Mouse (Mus musculus) liver, embryonic 16.5 days (tissue): ENCODE measurements around the gene Bend5. TPM values are rescaled to one million over a fixed set of nuclear protein-coding genes. Genes with fewer than 3 reads are reported as not detected.

Source experiments
- ATAC-seq: fragments of 200-750 bp; cut with Nextera tagmentation; 2 replicates; pipeline ENCODE4 v1.8.0; 2017; ENCODE audit warnings: low read depth, mild to moderate bottlenecking, moderate number of reproducible peaks, moderate library complexity
- H3K27ac ChIP-seq: fragments of 300-500 bp; sonication (generic); 2 replicates; pipeline ENCODE4 v1.5.1; 2014; ENCODE audit warnings: mild to moderate bottlenecking, low read length
- H3K27me3 ChIP-seq: fragments of 300-500 bp; sonication (generic); 2 replicates; pipeline ENCODE4 v1.6.1; 2014; ENCODE audit warnings: low read depth, low read length, mixed read lengths; ENCODE audit not compliant: control insufficient read depth, insufficient read depth
- H3K36me3 ChIP-seq: fragments of 300-500 bp; sonication (generic); 2 replicates; pipeline ENCODE4 v1.6.1; 2014; ENCODE audit warnings: mild to moderate bottlenecking; ENCODE audit not compliant: control insufficient read depth, insufficient read depth
- H3K4me1 ChIP-seq: fragments of 300-500 bp; sonication (generic); 2 replicates; pipeline ENCODE4 v1.6.1; 2014; ENCODE audit warnings: low read depth, low read length, mixed read lengths; ENCODE audit not compliant: control insufficient read depth
- H3K4me2 ChIP-seq: fragments of 300-500 bp; sonication (generic); 2 replicates; pipeline ENCODE4 v1.6.1; 2014; ENCODE audit warnings: low read depth, low read length, mixed read lengths
- H3K4me3 ChIP-seq: fragments of 300-500 bp; sonication (generic); 2 replicates; pipeline ENCODE4 v1.5.1; 2014; ENCODE audit warnings: low read depth, mild to moderate bottlenecking, low read length
- H3K9ac ChIP-seq: fragments of 300-500 bp; sonication (generic); 2 replicates; pipeline ENCODE4 v1.6.1; 2014; ENCODE audit warnings: low read depth, low read length
- H3K9me3 ChIP-seq: fragments of 300-500 bp; sonication (generic); replicated peaks from 2 replicates; pipeline ENCODE4 v1.6.1; 2016; ENCODE audit warnings: low read length; ENCODE audit not compliant: control insufficient read depth
- WGBS: fragments of 180-500 bp; shearing (Covaris S2); extraction: QIAGEN DNeasy Blood & Tissue Kit; methylation state at CpG from one replicate; pipeline ENCODE4 v1.1.7; 2014; ENCODE audit not compliant: insufficient replicate concordance; 5-methylcytosine and 5-hydroxymethylcytosine counted together
- polyA plus RNA-seq: library from polyadenylated mRNA; unstranded; fragments of >200 nt; fragmentation: Nextera tagmentation; extraction: Ambion mirVana; gene quantifications from 2 replicates; pipeline ENCODE4 v1.2.1, GENCODE M21; 2015

Bend5 gene
- polyA plus RNA-seq, 1 experiment from 2014 or later: 0.86 TPM

- no peak for ATAC-seq
- Histone ChIP-seq H3K27me3 (no peaks in the 10 kb centered on the region), H3K36me3 (no peaks in the 10 kb centered on the region), H3K9ac (no peak overlapping the region), H3K4me3 (no peak overlapping the region), H3K4me1 (no peaks in the 10 kb centered on the region), H3K9me3 (no peaks in the 10 kb centered on the region), H3K4me2 (no peak overlapping the region), H3K27ac (no peak overlapping the region)
- WGBS: 52% methylated on average over 1 of the region's 1 CpGs
Measured at GRCm38 (mm10) chr4:111444616-111445160, 29.9 kb downstream of the Bend5 start.

- Histone ChIP-seq H3K27ac (no peak overlapping the region), H3K9ac (no peak overlapping the region), H3K4me3 (no peak overlapping the region), H3K27me3 (no peaks in the 10 kb centered on the region), H3K4me2 (no peak overlapping the region), H3K36me3 (no peaks in the 10 kb centered on the region), H3K9me3 (no peaks in the 10 kb centered on the region), H3K4me1 (no peaks in the 10 kb centered on the region)
- no peak for ATAC-seq
- WGBS: 66% methylated on average over 3 of the region's 3 CpGs
Measured at GRCm38 (mm10) chr4:111447918-111448317, 33.1 kb downstream of the Bend5 start.

GRCm38 (mm10) chr4:111448586-111448985, 33.8 kb downstream of the Bend5 start:
- Histone ChIP-seq H3K9ac (no peak overlapping the region), H3K4me3 (no peak overlapping the region), H3K27me3 (no peaks in the 10 kb centered on the region), H3K36me3 (no peaks in the 10 kb centered on the region), H3K27ac (no peak overlapping the region), H3K9me3 (no peaks in the 10 kb centered on the region), H3K4me1 (no peaks in the 10 kb centered on the region), H3K4me2 (no peak overlapping the region)
- 77% methylated on average over 4 of the region's 4 CpGs for WGBS
- no peak for ATAC-seq

- Histone ChIP-seq H3K9me3 (no peaks in the 10 kb centered on the region), H3K36me3 (no peaks in the 10 kb centered on the region), H3K27ac (no peak overlapping the region), H3K27me3 (no peaks in the 10 kb centered on the region), H3K4me3 (no peak overlapping the region), H3K9ac (no peak overlapping the region), H3K4me2 (no peak overlapping the region), H3K4me1 (no peaks in the 10 kb centered on the region)
- 42% methylated on average over 7 of the region's 7 CpGs for WGBS
- no peak for ATAC-seq
Measured at GRCm38 (mm10) chr4:111449442-111450199, 34.8 kb downstream of the Bend5 start.

- H3K27me3 ChIP-seq: no peaks in the 10 kb centered on the region
- H3K9ac ChIP-seq: no peak overlapping the region
- H3K4me1 ChIP-seq: no peaks in the 10 kb centered on the region
- no peak overlapping the region for H3K4me2 ChIP-seq
- H3K36me3 ChIP-seq: no peaks in the 10 kb centered on the region
- no peak for ATAC-seq
- 58% methylated on average over 7 of the region's 7 CpGs for WGBS
- no peak overlapping the region for H3K27ac ChIP-seq
- H3K9me3 ChIP-seq: no peaks in the 10 kb centered on the region
- H3K4me3 ChIP-seq: no peak overlapping the region
Measured at GRCm38 (mm10) chr4:111451283-111451918, 36.6 kb downstream of the Bend5 start.

- no peak overlapping the region for H3K27ac ChIP-seq
Measured at GRCm38 (mm10) chr4:111452192-111452591, 37.4 kb downstream of the Bend5 start.

GRCm38 (mm10) chr4:111453275-111453674, 38.5 kb downstream of the Bend5 start:
- H3K4me3 ChIP-seq: no peak overlapping the region
- no peaks in the 10 kb centered on the region for H3K27me3 ChIP-seq
- H3K27ac ChIP-seq: no peak overlapping the region
- no peaks in the 10 kb centered on the region for H3K4me1 ChIP-seq
- H3K36me3 ChIP-seq: no peaks in the 10 kb centered on the region
- H3K9ac ChIP-seq: no peak overlapping the region
- 50% methylated on average over 3 of the region's 3 CpGs for WGBS
- no peak overlapping the region for H3K4me2 ChIP-seq
- no peaks in the 10 kb centered on the region for H3K9me3 ChIP-seq
- ATAC-seq: no peak

More at GRCm38 (mm10) chr4:111452192-111452591, 37.4 kb downstream of the Bend5 start:
- 60% methylated on average over 5 of the region's 5 CpGs for WGBS
- H3K27me3 ChIP-seq: no peaks in the 10 kb centered on the region
- no peak overlapping the region for H3K4me3 ChIP-seq
- no peak overlapping the region for H3K4me2 ChIP-seq
- no peaks in the 10 kb centered on the region for H3K9me3 ChIP-seq
- no peak overlapping the region for H3K9ac ChIP-seq
- no peaks in the 10 kb centered on the region for H3K36me3 ChIP-seq
- no peaks in the 10 kb centered on the region for H3K4me1 ChIP-seq
- ATAC-seq: no peak

GRCm38 (mm10) chr4:111455621-111456020, 40.8 kb downstream of the Bend5 start:
- Histone ChIP-seq H3K4me2 (no peak overlapping the region), H3K9ac (no peak overlapping the region), H3K4me1 (no peaks in the 10 kb centered on the region), H3K9me3 (no peaks in the 10 kb centered on the region), H3K36me3 (no peaks in the 10 kb centered on the region), H3K27ac (no peak overlapping the region), H3K4me3 (no peak overlapping the region), H3K27me3 (no peaks in the 10 kb centered on the region)
- 61% methylated on average over 5 of the region's 5 CpGs for WGBS
- no peak for ATAC-seq

GRCm38 (mm10) chr4:111457568-111457967, 42.8 kb downstream of the Bend5 start:
- Histone ChIP-seq H3K9me3 (no peaks in the 10 kb centered on the region), H3K36me3 (no peaks in the 10 kb centered on the region), H3K9ac (no peak overlapping the region), H3K4me2 (no peak overlapping the region), H3K4me1 (no peaks in the 10 kb centered on the region), H3K4me3 (no peak overlapping the region), H3K27me3 (no peaks in the 10 kb centered on the region), H3K27ac (no peak overlapping the region)
- WGBS: 66% methylated on average over 5 of the region's 5 CpGs
- ATAC-seq: no peak
